Mouse (Mus musculus) embryo, embryonic 11 days (tissue): ENCODE results near the gene Cdk18.
"Not testable (repeated sequence)": the region's sequence is repeated elsewhere in the genome, so short reads cannot be mapped to it uniquely, and the experiment has no call there.

Experiments used
- DNase-seq: peaks from one replicate; pipeline ENCODE4 v3.0.0-alpha.2; 2015

Gene Cdk18

DNA sequence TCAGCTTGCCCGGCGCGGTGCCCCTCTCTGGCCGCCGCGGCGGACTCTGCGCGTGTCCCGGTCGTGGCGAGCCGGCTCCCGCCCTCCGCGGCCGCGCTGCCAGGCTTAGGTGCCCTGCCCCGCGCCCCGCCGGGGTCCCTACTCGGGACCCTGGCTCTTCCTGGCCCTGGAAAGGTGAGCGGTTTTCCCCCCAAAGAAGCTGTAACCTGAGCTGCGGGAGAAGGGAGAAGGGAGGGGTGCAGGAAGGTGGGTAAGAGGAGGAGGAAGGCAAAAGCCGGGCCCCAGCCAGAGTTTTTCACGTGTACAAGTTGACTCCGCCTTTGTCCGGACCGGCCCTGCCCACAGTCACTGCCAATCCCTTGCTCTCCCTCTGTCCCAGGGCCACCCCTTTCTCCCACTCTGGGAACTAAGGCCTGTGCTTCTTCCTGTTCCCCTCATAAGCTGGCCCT is at the start of gene Cdk18:
TSS of gene Cdk18 (minus strand) at position 269 of the 449 bp plus-strand sequence.
- DNase-seq, result peak; percentile 79

DNA sequence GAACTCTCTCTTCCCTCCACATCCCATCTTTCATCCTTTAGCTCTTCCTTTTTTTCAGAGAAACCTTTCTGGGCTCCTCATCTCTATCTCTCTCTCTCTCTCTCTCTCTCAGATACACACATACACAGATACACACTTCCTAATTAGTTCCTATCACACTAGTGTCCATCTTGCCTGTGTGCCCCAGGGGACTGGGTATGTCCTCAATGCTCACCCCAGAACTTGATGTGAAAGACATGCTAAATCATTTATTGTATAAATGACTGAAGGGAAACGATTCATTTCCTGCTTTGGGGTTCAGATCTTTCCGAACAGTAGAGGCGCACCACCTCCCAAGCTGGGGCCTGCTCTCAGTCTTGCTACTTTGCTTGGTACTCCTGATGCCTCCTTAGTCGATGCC is 49.7 kb upstream of the Cdk18 start:
- DNase-seq, result no peak

DNA sequence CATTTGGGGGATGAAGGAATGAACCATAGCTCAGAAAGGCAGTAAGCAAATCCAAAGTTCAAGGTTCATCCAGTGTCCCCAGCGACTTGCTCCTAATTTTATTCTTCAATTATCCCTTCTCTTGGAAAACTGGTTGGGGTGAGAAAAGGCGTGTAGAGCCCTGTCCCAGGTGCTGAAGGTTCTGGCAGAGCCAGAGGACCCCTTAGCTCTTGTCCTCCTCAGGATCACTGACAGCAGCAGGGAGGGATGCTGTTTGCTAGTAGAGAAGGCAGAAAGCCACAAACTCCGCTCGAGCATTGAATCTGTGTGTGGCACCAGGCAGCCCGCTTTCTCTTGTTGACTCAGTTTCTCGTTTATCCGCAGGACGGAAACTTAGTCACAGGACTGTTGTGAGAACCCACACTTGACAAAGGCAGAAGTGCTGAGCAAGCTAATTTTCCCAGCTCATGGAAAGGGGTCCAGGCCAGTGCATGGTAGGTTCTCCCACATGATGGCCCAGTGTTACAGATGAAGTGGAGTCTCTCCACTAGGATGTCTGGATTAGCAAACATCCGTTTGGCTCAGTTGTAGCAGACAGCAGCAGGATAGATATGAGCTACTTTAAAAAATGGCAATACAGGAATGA is 49.1 kb upstream of the Cdk18 start:
- DNase-seq, result no peak

DNA sequence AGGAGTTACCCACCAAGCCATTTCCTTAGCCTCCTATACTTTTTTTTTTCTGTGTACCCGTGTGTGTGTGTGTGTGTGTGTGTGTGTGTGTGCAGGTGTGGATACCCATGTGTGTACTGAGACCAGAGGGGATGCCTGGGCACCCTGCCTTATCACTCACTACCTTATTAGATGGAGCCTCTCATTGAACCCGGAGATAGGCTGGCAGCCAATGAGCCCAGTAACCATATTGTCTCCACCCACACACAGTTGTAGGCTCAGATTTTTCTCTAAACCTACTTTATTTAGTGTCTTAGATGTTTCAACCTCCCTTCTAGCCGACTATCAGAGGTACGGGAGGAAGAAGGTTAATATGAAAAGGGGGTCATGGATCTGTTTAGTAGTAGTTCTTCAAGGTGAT is 46.8 kb upstream of the Cdk18 start:
- no peak for DNase-seq

DNA sequence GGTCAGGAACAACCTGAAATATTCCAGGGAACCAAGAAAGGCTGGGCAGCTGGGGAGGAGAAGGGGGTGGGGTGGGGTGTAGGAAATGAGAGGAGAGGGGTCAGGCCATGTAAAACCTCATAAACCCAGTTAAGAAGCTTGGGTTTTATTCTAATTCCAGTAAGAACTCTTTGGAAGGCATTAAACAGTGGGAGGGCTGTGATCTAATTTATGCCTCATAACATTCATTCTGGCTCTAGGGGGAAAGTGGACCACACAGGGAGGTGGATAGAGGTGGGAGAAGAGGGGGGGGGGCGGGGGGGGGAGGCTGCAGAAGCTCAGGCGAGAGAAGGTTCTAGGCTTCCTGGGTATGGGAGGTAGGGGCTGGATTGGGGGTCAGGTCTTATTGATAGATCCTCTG is 32.1 kb upstream of the Cdk18 start:
- DNase-seq, result no peak

DNA sequence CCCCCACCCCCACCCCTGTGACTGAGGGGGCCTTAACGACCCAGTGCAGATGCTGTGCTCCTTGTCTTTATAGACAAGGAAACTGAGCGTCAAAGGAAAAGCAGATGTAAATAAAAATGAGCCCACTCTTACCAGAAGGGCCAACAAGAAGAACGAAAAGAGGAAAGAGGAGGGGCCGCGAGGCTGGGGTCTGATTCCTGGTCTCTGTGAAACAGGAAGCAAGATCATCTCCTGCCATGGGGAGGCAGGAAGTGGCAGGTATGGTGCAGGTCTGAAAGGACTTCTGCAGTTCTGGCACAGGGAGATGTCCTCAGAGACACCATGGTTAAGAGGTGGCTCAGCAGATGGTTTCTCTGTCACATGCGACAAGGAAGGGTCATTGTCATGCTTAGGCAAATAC is 31.2 kb upstream of the Cdk18 start:
- DNase-seq, result no peak

DNA sequence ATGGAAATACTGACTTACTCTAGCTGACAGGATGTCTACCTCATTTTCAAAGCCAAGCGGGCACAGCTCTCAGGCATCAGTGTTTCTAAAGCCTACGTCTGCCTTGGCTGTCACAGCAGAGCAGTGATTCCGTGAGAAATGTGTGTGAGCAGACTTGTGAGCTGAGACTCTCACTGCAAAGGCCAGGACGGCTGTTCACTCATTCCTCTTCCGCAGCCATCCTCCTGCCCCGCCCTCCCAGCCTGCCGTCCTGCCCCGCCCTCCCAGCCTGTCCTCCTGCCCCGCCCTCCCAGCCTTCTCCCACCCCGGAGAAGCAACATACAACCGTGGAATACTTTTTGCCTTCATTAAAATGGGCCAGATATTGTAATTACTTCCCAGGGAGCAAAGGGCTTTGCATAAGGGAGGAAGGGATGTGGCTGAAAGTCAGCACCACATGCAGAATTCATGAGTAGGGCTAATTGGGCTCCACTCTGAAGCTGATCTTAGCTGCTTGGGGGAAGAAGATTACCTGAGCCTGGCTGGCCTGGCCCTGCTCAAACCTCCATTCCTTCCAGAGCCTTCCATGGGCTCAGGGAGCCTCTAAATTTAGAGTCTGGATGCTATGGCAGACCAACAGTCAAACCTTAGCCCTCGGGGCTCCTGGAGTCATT is 28.8 kb upstream of the Cdk18 start:
- DNase-seq, result peak; percentile 59

DNA sequence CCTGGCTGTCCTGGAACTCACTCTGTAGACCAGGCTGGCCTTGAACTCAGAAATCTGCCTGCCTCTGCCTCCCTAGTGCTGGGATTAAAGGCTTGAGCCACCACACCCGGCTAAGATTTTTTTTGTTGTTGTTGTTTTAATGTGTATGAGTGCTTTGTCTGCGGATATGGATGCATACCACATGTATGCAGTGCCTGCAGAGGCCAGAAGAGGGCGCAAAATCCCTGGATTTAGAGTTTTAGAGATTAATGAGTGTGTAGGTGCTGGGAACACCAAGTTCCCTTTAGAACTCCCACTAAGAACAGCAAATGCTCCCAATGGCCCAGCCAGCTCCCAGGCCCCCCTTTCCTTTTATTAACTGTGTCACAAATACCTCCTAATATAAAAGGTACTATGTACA is 26.4 kb upstream of the Cdk18 start:
- DNase-seq, result no peak

DNA sequence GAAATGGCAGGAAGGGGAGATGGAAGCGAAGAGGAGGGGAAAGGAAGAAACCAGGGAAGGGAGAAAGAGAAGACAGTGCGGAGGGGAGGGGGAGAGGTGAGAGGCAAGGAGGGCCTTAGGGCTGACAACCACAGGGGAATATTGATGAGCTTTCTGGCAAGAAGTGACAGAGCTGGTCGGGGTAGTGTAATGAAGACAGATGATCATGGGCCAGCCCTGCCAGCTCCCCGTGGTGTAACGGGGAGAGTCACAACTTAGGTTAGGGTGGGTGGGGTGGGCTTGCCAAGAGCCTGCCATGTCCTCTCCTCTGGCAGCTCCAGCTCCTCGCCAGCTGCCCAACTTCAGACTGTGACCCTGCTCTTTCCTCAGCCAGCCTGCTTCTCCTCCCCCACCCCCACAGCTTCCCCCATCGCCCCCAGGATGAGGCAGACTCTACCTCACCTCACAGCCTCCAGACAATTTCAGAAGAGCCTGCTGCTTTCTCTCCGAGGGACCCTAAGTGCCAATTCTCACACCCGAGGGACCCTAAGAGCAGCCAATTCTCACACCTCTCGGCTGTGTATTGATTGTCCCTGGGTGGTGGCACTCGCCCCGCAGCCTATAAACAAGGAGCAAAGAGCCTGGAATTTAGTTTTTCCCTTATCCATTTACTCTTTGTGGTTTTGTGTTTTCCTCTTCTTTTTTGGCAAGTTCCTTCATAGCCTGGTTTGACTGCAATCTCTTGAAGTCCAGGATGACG is 25.5 kb upstream of the Cdk18 start:
- DNase-seq, result no peak

DNA sequence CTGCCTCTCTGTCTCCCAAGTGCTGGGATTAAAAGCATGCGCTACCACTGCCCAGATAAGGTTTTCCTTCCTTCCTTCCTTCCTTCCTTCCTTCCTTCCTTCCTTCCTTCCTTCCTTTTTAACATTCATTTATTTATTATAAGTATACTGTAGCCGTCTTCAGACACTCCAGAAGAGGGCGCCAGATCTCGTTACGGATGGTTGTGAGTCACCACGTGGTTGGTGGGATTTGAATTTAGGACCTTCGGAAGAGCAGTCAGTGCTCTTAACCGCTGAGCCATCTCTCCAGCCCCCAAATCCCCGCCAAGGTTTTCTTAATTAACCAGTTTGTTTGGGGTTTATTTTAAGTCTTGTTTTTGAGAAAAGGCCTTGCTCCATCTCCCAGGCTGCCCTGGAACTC is 23.1 kb upstream of the Cdk18 start:
- not testable (repeated sequence) for DNase-seq

DNA sequence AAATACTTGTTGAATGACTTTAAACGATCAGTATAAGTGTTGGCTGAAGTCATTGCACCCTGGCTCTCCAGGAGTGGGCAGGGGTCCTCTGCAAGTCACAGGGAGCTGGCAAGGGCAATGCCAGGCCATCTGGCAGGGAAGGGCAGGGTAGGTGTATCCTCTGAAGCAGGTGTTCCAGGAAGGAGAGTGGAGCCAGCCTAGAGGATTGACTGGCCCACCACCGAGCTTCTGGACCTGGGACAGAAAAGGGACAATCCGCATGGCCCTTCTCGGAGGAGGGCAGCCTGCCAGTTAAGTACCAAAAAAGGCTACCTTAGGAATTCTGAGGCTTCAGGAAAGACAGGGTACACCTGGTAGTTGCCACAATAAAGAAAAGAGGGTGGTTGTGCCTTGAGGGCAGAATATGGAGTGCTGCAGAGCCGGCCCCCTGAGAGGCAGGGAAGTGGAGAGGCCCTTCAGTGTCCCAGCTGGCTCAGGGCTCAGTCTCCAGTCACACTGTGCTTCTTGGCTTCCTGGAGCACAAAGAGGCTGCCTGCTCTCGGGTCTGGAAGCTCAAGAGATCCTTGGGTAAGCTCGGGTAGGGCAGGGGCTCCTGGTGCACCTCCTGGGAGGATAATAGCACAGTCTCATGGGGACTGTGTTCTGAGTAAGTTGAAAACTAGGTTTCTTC is 21.9 kb upstream of the Cdk18 start:
- DNase-seq, result no peak

DNA sequence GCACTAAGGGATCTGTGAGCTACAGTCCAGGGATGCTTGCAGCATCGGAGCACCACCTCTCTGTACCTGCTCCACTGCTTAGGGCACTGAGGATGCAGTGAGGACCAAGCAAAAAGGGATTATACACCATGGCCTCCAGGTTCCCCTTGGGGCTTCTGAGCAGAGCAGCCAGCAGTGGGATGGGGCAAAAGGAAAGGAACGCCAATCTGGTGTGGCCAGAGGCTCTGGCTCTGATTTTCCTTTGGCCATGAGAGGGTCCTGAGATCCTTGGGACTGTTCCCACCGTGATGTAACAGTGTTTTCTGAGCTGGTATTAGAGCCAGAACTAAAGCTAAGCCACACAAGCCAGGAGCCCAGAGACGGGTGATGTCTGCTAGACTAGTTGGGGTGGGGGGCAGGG is 20.2 kb upstream of the Cdk18 start:
- no peak for DNase-seq

DNA sequence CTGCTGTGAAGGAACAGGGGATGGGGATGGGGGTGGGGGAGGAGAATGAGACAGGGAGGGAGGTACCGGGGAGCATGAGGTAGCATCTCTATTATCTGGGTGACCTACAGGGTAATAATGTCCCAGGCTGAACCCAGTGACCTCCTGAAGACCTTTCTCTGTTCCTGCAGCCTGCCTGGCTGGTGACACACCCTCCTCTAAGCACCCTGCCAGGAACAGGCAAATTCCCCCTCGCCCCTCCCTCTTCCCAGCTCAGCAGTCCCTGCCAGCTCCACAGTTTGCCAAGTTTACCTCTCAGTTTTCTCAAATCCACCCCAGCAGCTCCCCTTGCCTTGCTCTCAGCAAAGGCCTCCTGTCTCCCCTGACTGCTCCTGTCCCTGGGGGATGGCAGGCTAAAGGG is 19.3 kb upstream of the Cdk18 start:
- no peak for DNase-seq

DNA sequence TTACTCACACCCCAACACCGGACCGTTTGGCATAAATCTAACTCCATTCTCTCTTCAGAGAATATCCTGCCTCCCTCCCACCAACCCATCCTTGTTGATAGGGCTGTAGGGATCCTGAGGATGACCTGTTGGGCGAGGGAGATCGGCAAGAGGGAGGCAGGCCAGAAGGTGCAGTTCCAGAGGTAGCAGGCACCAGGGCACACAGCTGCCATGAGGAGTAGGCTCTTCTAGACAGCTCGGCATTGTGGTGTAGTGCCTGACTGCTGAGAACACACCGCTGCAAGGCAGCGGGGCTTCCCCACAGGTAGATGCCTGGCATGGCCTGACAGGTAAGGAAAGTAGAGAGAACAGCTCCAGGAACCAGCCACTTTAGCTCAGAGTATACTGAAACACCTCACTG is 18.3 kb upstream of the Cdk18 start:
- DNase-seq, result no peak

DNA sequence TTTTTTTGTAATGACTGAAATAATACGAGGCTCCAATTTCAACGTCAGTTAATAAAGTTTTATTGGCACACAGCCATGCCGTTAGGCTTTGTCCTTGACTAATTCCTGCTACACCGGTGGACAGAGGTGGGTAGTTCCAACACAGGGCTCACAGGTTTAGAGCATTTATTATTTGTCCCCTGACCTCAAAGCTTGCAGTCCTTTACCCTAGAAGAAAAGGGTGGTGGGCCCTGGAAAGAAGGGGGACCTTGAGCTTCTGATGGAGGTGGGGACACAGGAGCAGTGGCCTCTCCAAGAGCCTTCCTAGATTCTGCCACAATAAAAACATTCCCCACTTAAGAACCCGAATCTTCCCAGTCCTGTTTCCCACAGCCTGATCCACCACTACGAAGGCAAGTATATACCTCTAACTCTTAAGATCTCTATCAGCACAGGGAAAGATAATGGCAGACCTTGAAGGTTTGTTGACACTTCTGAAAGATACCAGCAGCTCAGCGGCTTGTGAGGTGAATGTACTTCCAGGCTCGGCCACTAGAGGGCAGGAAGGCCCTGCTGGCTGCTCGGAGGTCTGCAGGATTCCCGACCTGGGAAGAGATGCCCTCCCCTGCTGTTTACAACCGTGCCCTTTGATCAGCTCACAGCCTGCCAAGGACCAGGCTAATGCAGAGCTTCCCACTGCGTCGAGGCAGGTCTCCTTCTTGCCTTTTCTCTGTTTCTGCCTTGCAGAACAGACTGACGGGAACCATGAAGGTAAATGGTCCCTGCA is 17.7 kb upstream of the Cdk18 start:
- DNase-seq, result peak; percentile 89

DNA sequence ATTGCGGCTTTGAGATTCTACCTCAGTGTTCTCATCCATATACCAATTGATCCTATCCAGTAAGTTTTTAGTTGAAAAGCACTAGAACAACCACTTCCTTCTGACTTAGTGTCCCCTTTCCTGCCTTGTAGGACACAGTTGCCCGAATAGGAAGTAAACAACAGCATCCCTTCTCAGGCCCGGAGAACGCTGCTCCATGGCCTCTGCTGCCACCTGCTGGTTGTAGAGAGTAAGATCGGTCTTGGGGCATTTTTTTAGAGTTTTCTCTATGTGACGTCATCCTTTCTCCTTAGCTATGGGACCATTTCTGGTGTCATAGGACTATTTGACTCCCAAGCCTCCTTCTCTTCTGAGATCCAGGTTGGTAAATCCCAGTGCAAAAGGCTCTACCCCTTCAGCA is 16.3 kb upstream of the Cdk18 start:
- DNase-seq, result peak; percentile 92

DNA sequence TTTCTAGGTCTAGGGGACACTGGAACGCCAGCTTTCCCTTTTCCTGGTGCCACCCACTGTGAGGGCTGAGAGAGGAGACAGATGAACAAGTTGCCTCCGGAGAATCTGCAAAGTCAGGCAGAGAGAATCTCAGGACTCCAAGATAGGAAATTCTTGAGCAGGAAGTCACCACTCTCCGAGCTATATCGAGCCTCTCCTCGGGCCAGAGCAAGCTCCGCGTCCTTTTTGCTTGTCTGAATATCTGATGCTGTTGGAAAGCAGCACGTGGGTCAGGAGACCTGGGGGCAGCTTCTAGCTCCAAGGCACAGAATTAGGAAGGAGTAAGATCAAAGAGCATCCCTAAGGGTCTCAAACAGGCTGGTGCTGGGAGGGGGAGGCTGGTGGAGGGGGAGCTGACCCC is 14.2 kb upstream of the Cdk18 start:
- DNase-seq, result no peak

DNA sequence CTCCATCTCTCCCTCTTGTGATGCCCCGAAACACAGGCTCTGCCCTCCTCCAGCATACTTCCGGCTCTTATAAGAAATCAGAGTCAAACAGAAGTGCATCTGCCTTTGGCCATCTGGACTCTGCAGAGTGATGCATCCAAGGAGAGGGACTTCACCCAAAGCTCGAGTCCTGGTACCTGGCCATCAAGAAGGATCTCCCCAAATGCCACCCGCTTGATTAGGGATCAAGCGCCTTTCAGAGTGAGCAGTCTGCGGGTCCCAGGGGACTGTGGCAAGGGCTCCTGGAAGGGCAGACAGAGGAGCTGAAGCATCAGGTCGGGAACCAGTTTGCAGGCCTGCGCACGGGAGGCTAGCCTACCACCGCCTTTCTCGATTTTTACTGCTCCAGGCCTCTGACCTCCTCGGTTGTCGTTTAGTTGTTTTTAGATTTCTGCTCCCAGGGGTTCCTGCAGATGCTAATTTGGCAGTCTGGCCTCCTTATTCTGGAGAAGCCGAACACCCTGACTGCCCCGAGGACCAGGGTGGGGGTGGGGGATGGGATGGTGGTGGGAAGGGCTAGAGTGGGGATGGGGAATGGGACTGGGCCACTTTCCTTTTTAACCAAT is 13.7 kb upstream of the Cdk18 start:
- DNase-seq, result no peak

DNA sequence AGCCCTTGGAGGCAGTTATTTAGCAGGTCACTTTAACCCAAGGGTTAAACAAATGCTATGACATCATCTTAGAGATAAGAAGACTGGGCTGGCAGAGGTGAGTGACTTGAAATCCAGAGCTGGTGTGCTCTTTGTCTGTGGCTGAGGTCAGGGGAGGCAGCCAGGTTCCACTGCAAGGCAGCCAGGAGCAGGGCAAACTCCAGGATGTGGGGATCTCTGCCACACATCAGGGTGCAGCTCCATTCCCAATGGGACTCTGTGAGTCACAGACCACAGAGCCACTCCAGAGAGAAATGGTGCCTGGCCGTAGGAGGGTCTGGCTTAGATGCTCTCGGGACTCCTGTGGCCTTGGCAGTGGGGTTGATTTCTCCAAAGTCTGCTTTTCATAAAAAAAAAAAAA is 12.4 kb upstream of the Cdk18 start:
- DNase-seq, result no peak

DNA sequence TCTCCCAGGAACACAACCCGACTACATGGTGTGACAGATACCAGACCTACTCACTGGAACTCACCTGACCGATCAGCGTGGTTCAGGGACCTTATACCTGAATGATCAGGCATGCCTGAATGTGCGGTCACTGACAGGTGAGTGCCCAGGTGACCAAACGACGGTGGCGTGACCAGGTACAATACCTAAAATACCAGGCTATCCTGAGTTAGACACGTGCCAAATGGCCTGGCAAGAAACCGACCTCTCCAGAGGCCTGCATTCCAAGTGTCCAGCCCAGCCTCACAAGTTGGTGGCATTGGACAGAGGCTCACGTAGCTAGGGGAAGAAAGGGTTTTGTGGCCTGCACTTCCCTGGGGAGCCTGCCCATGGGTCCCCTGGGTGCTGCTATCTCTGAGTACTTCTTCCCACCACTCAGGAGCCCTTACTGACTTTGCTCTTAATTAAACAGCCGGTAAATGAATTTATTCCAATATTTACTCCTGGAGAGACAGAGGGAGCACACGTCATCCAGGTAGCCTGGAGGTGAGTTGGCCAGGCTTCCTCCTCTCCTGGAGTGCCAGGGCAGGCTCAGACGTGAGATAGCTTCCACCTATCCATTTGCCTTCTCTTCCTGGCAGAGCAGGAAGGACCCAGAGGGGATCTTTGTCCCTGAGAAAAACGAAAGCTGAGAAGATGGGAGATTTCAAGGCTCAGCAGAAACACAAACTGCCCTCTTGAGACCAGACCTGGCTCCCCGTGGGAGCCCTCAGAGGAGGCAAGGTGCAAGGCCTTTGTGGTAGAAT is 11.5 kb upstream of the Cdk18 start:
- no peak for DNase-seq

DNA sequence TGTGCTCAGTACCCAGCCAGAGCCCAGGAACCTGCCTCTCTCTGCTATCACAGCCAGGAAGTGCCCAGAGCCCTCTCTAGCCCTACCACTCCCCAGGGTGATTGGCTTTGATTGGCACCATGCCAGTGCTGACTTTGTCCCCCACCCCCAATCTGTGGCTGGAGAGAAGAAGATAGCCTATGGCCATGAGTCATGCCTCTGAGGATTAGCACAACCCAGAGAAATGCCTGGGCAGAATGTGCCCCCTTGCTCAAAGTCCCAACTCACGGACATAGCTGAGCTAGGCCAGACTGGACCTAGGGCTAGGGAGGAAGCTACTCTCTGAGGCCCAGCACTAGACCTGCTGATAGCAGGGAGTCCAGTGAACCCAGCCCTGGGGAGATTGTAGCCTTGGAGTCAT is 10.7 kb upstream of the Cdk18 start:
- DNase-seq, result no peak

DNA sequence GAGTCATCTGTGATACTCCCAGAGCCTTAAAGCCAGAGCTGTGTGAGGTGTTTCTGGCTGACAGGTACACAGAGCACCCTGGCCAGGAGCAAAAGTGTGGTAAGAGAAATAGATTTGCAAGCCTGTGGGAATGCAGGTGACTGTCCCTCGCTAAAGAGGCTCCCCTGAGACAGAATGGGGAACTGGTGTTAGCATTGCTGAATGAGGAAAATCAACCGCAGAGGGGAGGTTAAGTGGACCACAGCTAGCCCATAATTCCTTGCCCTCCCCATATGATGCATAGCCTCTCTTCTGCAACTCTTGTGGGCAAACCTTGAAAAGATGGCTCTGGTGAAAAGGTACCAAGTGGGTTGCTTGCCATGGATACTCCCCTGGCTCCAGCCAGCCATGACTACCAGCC is 9.9 kb upstream of the Cdk18 start:
- no peak for DNase-seq
